Mouse (Mus musculus): ENCODE measurements around the gene Nufip1.

DNA sequence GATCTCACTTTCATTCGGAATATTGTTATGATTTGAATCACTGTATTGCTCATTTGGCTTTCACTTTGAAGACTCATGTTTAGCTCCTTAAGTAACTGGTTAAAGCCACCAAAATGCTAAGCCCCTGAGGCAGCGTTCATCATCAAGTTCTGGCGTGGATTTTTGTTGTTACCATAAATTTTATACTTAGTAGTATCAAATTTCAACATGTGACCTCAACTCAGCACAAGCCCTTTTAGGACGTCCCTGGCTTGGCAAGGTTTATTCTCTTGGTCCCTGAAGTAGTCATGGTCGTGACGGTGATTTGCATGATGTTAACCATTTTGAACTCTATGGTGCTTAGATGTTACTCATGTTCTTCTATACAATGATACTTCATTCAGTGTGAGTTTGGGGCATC is 36.4 kb downstream of the Nufip1 start:
- TF ChIP-seq POU5F1 (IDR thresholded peaks at IDR 0.05; ENCODE audit: borderline replicate concordance, low read length) (no peak), CTCF (conservative IDR thresholded peaks at IDR 0.05; ENCODE audit: low read length) (no peak)

All from E14TG2a.4 (cell line).